18 mouse cellular contexts compared by ENCODE assay signal in the genomic region with DNA sequence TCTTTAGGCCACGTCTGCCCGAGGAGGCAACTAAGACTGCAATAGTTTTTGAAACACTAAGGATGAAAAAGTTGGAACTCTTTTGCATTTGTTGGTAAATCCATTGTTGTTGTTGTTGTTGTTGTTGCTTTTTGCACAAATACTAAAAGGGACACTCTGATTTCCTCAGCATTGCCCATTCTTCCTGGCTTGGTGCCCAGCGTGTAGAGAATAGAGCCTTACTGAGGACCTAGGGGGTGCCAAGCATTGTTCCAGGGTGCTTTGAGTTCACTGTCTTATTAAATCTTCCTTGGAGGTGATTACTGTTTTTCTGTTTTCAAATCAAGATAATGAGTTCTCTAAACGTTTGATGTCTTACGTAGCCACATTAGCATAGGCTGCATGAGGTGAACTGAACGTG.
"Had no signal": no experiment of that assay in that cellular context is flagged by ENCODE, and none has a peak within 500 bp of the region (broad histone marks: within the 10 kb centered on the region; RNA-seq: fewer than 3 reads in every experiment).

No protein-coding gene starts in this region.

- H3K4me1 ChIP-seq: lung, embryonic 15.5 days; megakaryocyte, embryonic 14.5 days had no signal

- ATAC-seq: lung, postnatal 0 days; midbrain, embryonic 13.5 days; midbrain, embryonic 15.5 days had no signal

- DNase-seq: lung, adult 2 months; lung, postnatal 14 days; lung, postnatal 36 days; retina, postnatal 1 day; right cerebral cortex, adult 18-20 months; right cerebral cortex, postnatal 25 days; right cerebral cortex, postnatal 4 days; spleen, adult 18-20 months; thymus, adult 18-20 months; thymus, postnatal 14 days; thymus, postnatal 36 days had no signal

- H3K4me3 ChIP-seq: lung, embryonic 15.5 days; megakaryocyte, embryonic 14.5 days; midbrain, embryonic 13.5 days; midbrain, embryonic 15.5 days; neural tube, embryonic 12.5 days had no signal

- H3K27ac ChIP-seq: lung, embryonic 15.5 days; macrophage; midbrain, embryonic 13.5 days; midbrain, embryonic 15.5 days; neural tube, embryonic 12.5 days had no signal
